Mouse (Mus musculus) cerebellum, adult 9-10 months (tissue): Measurements from ENCODE around the gene Socs5.
A peak's percentile ranks its signal among the peaks of the same experiment; 100 is the strongest.
"Not testable (repeated sequence)": the region's sequence is repeated elsewhere in the genome, so short reads cannot be mapped to it uniquely, and the experiment has no call there.

ENCODE experiments used
- DNase-seq: peaks from one replicate; pipeline ENCODE4 v3.0.0; 2022

The Socs5 gene

GRCm38 (mm10) chr17:87107623-87108221 lies at the start of gene Socs5:
Gene Socs5, plus strand, starts transcription at chr17:87107679.
- peak; percentile 70 for DNase-seq

DNA sequence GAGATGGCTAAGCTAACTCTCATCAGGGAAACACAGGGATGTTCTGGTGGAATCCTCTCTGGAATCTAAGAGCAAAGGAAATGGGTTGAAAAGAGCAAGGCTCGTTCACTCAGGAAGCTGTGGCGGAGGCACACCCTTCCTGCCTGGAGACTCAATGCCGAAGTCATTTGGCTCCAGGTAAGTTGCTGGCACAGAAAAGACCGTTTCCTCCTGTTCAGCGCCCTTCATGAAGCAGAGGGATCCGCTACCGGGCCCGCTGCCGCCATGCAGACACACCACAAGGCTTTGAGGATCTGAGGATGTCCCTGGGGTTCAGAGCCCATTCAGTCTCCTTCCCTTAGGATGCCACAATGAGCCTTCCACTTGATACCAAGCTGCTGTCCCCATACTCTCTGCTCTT lies 44.8 kb upstream of the Socs5 start:
- peak; percentile 31 for DNase-seq

DNA sequence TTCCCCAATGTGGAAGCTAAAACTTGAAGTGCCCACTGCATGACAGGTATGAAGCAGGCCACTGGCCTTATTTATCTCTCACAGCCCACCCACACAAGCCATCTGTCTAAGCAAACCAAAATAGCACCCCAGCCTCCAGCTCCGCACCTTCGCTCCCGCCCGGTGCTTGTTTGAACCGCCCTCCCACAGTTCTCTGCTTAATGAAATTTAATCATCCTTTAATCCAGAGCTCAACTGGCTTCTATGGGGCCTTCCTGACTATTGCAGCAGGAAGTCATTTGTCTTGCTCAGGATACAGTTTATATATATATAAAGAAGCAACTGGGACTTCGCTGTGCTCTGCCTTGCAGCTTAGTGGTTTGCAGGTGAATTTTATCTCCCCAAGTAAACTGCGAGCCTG lies 44.0 kb upstream of the Socs5 start:
- no peak for DNase-seq

DNA sequence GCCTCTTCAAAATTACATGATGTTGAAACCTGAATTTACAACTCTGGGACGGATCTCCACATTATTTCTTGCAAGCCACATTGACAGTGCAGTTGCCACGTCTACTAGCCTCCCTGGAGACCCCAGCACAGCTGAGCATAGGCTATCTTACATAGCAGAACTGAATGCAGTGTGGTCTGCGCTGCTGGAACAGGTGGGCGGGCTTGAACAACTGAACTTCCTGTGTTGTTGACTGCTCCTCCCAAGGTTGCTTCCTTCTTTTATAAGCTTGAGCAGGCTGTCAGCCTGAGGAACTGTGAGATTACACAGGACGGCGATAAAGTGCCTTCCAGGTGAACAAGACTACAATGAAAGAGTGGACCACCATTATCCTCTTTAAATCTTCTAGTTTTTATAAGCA lies 43.5 kb upstream of the Socs5 start:
- DNase-seq: no peak

DNA sequence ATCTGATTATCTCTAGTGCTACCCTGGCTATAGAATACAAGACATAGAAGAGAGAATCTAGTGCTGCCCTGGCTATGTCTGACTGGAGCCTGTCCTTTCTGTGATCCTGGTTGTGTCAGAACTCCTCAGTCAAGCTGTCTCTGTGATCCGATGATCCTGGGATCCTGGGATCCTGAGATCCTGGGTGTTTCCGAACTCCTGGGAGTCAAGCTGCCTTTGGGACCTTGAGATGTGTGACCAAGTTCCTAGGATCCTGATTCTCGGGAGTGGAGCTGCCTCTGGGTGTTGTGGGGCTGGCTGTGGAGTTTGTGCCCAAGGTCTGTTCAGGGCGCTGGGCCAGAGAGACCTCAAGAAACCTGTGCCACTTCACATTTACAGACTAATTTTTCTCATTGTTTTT lies 38.5 kb upstream of the Socs5 start:
- DNase-seq: no peak

GRCm38 (mm10) chr17:87072183-87072582 lies 35.3 kb upstream of the Socs5 start:
- DNase-seq: not testable (repeated sequence)

- DNase-seq: no peak
These were observed 34.6 kb upstream of the Socs5 start for GRCm38 (mm10) chr17:87072766-87073440.

- no peak for DNase-seq
These were observed 34.0 kb upstream of the Socs5 start for GRCm38 (mm10) chr17:87073470-87073869.

- DNase-seq: not testable (repeated sequence)
These were observed 29.3 kb upstream of the Socs5 start for GRCm38 (mm10) chr17:87078217-87078616.

- no peak for DNase-seq
These were observed 26.8 kb upstream of the Socs5 start for GRCm38 (mm10) chr17:87080724-87081123.

DNA sequence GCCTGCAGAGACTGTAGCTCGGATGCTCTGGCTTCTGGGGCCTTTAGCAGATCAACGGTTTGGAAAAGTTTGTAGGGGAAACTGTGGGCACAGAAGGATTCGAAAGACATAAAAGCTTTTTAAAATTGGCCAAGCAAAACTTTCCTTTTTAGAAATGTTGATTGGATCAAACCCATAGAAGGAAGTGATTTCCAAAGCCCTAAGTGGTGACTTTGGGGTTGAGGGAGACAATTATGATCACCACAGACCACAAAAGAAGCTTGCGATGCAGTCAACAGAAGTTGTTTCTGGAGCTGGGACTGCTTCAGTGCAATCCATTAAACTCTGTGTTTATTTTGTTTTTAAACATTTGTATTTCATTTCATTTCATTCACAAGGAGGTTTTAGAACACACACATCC lies 24.9 kb upstream of the Socs5 start:
- no peak for DNase-seq

DNA sequence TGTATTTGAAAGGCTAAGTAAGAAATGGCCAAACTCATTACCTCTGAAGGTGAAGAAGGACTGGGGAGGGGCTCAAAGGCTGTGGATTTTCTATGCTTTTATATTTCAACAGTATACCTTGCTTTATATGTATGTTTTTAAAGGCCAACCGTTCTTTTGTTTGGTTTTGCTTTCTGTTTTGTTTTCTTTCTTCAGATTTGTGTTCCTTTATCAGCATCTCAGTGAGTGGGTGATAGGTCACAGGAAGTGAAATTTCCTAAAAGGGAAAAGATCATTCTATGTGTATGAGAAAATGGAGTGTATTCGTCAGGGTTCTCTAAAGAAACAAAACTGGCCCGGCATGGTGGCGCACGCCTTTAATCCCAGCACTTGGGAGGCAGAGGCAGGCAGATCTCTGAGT lies 23.8 kb upstream of the Socs5 start:
- no peak for DNase-seq

DNA sequence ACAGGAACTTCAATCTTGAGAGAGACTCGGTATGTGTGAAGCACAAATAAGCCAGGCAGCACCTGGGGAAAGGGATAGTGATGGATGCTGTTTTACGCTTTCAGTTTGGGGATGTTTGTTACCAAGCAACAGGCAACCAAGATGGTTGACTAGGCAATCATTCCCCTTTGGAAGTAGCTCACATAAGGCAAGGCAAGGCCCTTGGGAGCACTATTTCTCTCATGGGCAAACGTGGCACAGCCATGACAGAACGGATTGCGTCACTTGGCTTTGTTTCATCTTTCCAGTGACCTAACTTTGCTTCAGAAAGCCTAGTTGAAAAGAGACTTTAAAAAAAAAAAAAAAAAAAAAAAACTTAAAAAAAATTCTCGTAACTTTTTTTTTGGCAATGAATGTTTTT lies 21.8 kb upstream of the Socs5 start:
- no peak for DNase-seq

GRCm38 (mm10) chr17:87089296-87089695 lies 18.2 kb upstream of the Socs5 start:
- DNase-seq: no peak

DNA sequence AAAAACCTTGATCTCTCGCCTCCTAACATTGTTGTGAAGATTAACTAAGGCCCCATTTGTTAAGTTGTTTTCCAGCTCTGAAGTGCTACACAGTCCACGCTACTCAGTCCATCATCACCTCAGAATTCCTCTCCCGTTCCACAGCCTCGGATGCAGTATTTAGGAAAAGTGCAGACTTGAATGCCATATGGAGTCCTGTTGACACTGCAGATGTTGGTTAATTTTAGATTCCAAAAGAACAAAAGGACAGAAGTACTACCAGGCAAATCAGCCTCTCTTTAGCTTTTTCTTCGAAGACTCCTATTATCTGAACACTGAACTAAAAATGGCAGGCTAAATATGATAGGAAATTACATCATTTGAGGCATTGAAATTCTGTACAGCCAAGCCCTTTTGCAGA lies 14.4 kb upstream of the Socs5 start:
- DNase-seq: no peak

GRCm38 (mm10) chr17:87096951-87097350 lies 10.5 kb upstream of the Socs5 start:
- DNase-seq: no peak

- DNase-seq: no peak
These were observed 9.9 kb upstream of the Socs5 start for GRCm38 (mm10) chr17:87097576-87097975.

- DNase-seq: no peak
These were observed 6.5 kb upstream of the Socs5 start for GRCm38 (mm10) chr17:87100947-87101346.

- no peak for DNase-seq
These were observed 4.8 kb upstream of the Socs5 start for GRCm38 (mm10) chr17:87102636-87103035.

DNA sequence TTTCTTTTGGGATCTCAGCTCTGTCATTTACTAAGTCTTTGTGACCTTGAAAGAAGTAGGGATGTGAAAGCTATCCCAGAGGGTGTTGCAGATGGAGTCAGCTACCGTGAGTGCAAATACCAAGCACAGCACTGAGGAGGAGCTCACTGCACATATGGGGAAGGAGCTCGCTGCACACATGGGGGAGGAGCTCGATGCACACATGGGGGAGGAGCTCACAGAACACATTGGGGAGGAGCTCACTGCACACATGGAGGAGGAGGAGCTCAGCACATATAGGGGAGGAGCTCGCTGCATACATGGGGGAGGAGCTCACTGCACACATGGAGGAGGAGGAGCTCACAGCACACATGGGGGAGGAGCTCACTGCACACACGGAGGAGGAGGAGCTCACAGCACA lies 4.4 kb upstream of the Socs5 start:
- DNase-seq: no peak

- peak; percentile 54 for DNase-seq
These were observed 3.2 kb upstream of the Socs5 start for GRCm38 (mm10) chr17:87104276-87104675.

DNA sequence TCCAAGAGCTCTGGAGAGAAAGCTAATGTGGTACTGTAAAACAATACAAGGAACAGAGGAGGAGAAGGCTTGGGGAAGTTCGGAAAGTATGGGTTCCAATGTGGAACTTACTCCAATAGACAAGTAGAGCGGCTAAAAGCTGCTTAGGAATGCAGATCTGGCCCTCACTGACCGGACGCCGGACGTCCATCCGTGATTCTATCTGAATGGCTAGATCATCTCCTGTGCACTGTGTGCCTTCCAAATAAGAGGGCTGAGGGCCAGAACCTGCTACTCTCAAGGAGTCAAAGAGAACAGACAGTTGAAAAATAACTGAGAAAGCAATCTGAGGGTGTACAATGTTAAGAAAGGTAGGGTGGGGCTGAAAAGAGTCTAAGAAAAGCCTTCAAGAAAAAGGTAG lies 1.5 kb upstream of the Socs5 start:
- DNase-seq: peak; percentile 62

- peak; percentile 99 for DNase-seq
These were observed 572 bp upstream of the Socs5 start for GRCm38 (mm10) chr17:87106691-87107523.
